Mouse (Mus musculus) gastrocnemius, adult 8-10 months (tissue): ENCODE data around the gene Coro1c. TPM values are rescaled to one million over a fixed set of nuclear protein-coding genes. Genes with fewer than 3 reads are reported as not detected.

ENCODE experiments used
- DNase-seq, 2 experiments: peaks; one replicate each; pipeline ENCODE4 v3.0.0; 2022; ENCODE audit warnings: low spot score in 2 of 2
- total RNA-seq, 4 experiments: library from RNA; stranded (reverse); gene quantifications; 2 replicates each; pipeline ENCODE4 v1.2.4; 2022

Coro1c gene
- total RNA-seq, 4 experiments from 2014 or later: 7.0 to 9.8 (median 8.2) TPM

DNA sequence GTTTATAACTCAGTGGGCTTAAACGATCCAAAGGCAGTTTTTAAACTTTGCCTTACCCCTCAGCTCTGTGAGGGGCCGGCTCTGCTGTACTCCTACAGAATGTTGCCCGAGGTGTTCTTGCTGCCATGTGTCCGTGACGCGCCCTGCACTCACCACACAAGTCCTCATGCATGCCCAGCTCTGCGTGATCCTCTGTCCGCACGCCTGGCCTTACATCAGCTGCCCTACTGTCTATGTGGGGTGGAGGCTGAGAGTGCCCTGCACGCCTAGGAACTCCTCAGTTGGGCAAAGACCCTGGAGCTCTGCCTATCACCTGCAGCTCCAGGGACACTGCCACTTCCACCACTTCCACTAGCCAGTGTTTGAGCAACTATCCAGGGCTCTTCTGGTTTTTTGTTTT, 50.0 kb downstream of the Coro1c start:
- no peak for DNase-seq

DNA sequence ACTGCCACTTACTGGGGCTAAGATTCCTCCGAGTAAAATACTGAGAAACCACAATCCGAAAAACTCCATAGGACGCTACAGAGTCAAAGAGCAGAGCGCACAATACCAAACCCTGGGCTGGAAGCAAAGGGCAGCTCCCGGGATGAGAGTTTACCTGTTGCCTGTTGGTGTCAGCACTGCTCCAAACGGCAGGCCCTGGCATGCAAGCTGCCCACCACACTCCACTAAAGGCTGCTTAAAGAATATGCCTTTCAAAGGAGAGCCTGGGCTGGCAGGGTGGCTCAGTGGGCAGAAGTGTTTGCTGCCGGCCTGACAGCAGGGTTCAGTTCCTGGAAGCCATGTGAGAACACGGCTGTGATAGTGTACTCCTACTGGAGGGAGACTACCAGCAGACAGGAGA, 50.9 kb downstream of the Coro1c start:
- DNase-seq: no peak

- no peak for DNase-seq
Measured at GRCm38 (mm10) chr5:113856631-113857030, 51.9 kb downstream of the Coro1c start.

- no peak for DNase-seq
Measured at GRCm38 (mm10) chr5:113855696-113856095, 52.9 kb downstream of the Coro1c start.

DNA sequence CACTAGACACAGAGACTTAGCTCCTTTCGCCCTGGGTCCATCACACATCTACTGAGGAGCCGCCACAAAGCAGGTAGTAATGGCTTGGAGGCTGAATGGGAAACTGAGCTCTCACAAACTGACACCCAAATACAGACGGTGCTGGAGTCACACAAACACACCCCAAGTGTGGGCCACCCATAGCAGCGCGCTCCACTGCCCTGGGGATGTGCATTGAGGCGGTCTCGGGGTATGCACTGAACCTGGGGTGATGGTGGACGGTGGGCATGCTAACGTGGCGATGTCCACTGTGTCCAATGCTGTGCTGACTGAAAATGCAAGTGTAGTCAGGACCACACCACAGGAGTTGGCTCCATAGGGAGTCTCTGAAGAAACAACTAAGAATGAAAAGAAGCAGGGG, 53.4 kb downstream of the Coro1c start:
- DNase-seq: no peak

GRCm38 (mm10) chr5:113854494-113854893, 54.1 kb downstream of the Coro1c start:
- peak; percentile 82 to 84 for DNase-seq

DNA sequence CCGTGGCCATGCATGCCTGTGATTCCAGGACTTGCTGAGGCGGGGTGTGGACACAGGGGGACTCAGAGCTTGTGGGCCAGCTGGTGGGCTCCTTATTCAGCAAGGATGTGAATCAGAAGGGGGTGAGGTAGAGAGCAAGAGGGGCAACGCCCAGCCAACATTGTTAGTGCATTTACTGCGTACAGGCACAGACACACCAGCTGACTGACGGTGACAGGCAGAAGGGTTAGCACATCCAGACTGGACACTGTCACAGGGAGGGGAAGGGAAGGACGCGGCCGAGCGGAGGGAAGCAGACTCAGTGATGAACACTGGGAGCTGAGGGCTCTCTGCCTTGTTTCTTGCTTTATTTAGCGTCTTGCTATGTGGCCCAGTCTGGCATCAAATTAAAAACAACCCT, 55.0 kb downstream of the Coro1c start:
- DNase-seq: no peak

- no peak for DNase-seq
Measured at GRCm38 (mm10) chr5:113852463-113852862, 56.1 kb downstream of the Coro1c start.

- no peak for DNase-seq
Measured at GRCm38 (mm10) chr5:113850680-113851230, 57.8 kb downstream of the Coro1c start.

- no peak for DNase-seq
Measured at GRCm38 (mm10) chr5:113847636-113848035, 60.9 kb downstream of the Coro1c start.

DNA sequence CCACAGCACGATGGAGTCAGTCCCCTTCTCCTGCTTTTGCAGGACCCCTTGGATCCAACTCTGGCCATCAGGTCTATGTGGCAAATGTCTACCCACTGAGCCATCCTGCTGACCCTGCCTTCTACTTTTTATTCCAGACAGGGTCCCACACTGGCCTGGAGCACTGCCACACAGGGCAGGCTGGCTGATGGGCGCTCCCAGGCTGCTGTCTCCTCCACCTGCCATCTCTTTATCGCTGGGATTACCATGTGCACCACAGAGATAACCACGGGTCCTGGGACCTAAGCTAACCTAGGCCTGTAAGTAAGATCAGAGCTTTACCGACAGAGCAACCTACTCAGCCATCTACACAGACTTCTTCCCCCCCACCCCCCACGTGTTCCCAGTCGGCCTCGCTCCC, 61.9 kb downstream of the Coro1c start:
- no peak for DNase-seq

- DNase-seq: no peak
Measured at GRCm38 (mm10) chr5:113845627-113846026, 62.9 kb downstream of the Coro1c start.

GRCm38 (mm10) chr5:113844721-113845120, 63.8 kb downstream of the Coro1c start:
- no peak for DNase-seq

DNA sequence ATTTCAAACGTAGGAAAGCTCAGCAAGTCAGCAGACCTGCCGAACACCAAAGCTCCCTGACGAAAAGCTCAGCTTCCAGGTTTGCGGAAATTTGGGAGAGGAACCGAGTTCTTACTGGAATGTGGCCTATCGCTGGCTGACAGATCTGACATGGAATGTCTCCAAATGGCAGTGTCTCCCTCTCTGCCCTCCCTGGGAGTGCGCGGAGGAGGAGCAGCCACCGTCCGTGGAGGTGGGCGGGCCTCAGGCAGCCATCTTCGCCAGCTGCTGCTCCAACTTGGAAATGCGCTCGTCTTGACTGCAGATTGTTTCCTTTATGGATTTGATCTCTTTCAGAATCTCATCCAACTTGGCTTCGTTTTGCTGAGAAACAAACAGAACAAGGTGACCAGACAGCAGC, 64.5 kb downstream of the Coro1c start:
- DNase-seq: no peak

DNA sequence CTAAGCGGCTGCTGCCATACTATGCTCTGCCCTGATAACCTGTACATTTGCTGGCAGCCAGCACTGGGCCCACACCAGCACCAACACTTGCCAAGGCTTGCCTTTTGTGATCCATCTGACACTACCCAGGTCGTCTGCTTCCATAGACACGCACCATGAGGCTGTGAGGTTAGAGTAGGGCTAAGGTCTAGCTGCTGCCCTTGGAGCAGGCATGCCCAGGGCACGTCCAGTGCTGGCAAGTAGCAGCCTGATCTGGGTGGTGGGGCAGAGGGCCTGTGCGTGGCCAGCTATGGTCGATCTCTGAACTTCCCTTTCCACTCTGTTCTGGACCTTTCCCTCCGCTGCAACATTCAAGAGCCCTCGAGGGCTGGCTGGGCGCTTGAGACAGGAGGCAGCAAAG, 65.7 kb downstream of the Coro1c start:
- no peak for DNase-seq

DNA sequence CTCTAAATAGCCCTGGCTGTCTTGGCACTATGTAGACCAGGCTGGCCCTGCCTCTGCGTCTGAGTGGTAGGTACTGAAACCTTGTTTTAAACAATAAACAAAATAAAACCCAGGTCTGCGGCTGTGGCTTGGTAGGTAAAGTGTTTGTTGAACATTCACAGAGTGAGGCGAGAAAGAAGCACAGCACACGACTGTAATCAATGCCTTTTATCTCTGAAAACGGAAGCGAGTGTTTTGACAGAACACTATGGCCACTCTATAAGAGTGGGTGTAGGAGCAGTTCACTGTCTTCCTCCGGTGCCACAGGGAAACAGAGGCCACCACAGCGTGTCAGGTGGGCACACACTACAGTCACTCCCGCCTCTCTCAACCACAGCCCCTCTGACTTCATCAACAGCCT, 66.3 kb downstream of the Coro1c start:
- DNase-seq: no peak

DNA sequence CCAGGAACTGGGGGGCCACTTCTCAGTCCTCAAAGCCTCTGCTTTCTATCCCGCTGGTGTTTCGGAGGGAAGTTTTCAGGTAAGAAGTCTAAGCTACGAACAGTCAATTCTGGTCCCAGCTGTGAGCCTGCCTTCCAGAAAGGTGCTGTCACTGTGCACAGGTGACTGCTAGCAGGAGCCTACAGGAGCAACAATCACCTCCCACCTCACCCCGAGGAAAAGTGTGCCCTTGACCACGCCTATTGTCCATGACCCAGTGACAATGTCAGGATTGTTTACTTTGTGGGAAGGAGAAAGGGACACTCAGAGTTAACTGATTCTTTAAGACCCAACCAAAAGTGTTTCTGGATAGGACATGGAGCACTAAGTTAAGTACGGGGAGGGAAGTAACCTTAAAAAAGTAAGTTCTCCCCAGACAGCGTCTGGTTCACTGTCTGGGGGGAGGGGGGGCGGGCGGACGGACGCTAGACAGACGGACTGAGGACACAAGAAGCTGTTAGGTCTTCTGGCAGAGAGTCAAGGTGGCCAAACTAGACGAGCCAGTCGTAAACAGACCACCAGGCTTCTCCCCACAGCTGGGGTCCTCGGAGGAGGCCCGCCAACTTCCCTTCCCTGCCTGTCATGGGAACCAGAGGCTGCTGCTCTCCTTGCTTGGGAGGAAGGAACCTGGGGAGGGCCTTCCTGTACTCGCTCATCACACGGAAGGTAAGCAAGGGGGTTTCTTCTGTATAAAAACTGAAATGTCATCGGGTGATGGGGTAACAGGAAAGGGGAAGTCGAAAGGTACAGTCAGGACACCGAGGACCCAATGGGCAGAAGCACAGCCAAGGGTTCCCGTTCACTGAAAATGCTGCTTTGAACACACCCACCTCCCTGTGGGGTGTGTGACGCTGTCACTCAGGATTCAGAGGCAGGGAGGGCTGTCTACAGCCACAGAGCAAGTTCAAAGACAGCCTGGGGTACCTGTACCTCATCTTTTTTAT, 67.0 kb downstream of the Coro1c start:
- no peak for DNase-seq

GRCm38 (mm10) chr5:113840443-113840842, 68.1 kb downstream of the Coro1c start:
- DNase-seq: no peak

DNA sequence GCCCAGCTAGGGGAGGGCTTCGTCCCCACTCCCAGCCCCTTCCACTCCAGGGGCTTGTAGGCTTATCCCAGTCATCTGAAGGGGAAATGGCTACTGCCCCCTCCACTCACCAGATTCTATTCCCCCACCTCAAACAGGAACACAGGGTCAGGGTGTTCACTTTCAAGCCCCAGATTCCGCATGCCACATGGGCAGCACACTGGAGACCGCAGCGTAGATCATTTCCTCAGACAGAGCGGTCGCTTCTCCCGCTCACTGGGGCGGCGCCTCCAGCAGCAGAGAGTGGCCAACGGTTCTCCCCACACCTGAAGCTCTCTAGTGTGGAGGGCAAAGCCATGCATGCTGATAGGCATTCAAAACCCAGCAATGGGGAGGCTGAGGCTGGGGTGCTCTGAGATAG, 71.6 kb downstream of the Coro1c start:
- no peak for DNase-seq

DNA sequence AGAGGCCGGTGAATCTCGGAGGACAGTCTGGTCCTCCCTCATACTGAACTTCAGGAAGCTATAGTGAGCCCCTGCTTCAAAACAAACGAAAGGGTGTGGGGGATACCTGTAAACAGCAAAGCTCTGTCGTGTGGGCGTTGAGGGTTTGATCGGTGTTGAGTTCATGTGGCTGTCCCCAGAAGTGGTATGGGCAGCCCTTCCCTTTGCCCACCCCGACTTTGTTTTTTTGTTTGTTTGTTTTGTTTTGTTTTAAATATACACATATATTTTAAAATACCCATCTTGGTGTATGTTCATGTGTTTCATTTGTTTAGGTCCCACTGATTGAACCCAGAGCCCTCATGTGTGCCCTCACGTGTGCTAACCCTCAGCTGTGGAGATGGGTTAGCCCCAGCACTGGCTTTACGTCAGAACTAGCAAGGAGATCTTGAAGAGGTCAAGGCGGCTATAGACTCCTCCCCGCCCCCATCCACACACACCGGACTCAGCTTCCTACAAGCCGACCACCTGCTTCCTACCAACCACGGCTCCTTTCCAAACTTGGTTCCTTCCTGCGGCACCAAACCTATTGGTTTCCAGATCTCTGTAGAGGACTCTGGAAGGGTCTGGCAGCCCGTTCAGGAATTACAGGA, 75.1 kb downstream of the Coro1c start:
- DNase-seq: no peak

DNA sequence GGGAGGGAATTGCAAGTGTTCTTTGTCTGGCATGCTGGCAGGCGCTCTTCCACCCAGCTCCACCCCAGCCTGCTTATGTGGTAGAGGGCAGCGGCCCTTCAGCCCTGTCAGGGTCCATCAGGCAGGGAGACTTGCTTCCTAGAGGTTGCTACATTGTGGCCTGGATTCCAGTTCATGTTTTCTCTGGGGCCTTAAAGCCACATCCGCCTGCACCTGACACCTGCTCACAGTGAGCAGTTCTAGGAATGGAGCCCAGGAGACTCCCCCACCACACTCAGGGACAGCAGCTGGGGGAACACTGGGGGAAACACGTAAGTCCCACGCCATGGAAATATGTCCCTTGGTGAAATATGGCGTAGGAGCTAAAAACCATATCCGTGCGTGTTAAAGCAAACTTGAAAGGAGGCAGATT, 76.1 kb downstream of the Coro1c start, which contains the start of gene Selplg:
Selplg (minus strand) TSS at position 155 of the 412 bp plus-strand sequence.
- no peak for DNase-seq

- DNase-seq: no peak
Measured at GRCm38 (mm10) chr5:113831741-113832140, 76.8 kb downstream of the Coro1c start.
